ENCODE assay signal across 10 mouse cellular contexts in genomic region chr6:84586551-84587200, GRCm38 (mm10). TPM values are rescaled to one million over a fixed set of nuclear protein-coding genes. Genes with fewer than 3 reads are reported as not detected.
DNase-seq lines count a peak whose midpoint lies in the region; ATAC-seq and TF ChIP-seq lines count a peak whose summit lies in the region.
"Had no signal": no experiment of that assay in that cellular context is flagged by ENCODE, and none has a peak within 500 bp of the region (broad histone marks: within the 10 kb centered on the region; RNA-seq: fewer than 3 reads in every experiment).

No protein-coding gene starts in this region.

- intact Hi-C loops in heart, postnatal 36 days (cut with DNase I) = loop anchor here (5.0 to 10.0 kb wide), 2 partner anchors 324 to 548 kb away; partner anchors contain the start of gene Spr

- peaks cover 70% of the 10 kb centered on the region for H3K4me1 ChIP-seq in heart, embryonic 10.5 days
- H3K4me1 ChIP-seq in brown adipose tissue, adult 24 weeks (ENCODE audit: control insufficient read depth, insufficient read depth, insufficient read length, low read length) = peaks cover 17% of the 10 kb centered on the region
- peaks cover 35% of the 10 kb centered on the region for H3K4me1 ChIP-seq in heart, postnatal 0 days (ENCODE audit: control insufficient read depth, insufficient read depth)
- peaks cover 55% of the 10 kb centered on the region for H3K4me1 ChIP-seq in liver, embryonic 13.5 days (replicated peaks)

- H3K27ac ChIP-seq in heart, embryonic 10.5 days = no peak overlapping the region
- H3K27ac ChIP-seq in brown adipose tissue, adult 24 weeks (replicated peaks; ENCODE audit: low read depth, low read length) = no peak overlapping the region
- H3K27ac ChIP-seq in heart, postnatal 0 days (ENCODE audit: low read depth) = no peak overlapping the region
- H3K27ac ChIP-seq in liver, embryonic 13.5 days = no peak overlapping the region
- H3K27ac ChIP-seq: liver, embryonic 15.5 days had no signal

- H3K27me3 ChIP-seq in heart, embryonic 10.5 days (ENCODE audit: insufficient read depth, poor library complexity, severe bottlenecking) = peaks cover 96% of the 10 kb centered on the region
- H3K27me3 ChIP-seq in heart, postnatal 0 days (ENCODE audit: control insufficient read depth, insufficient read depth, low read length) = peaks cover 82% of the 10 kb centered on the region
- H3K27me3 ChIP-seq in liver, embryonic 13.5 days = peaks cover 97% of the 10 kb centered on the region

- ATAC-seq in heart, postnatal 0 days (ENCODE audit: insufficient read depth, low read depth) = no peak
- no peak for ATAC-seq in liver, embryonic 13.5 days (ENCODE audit: low read depth)

- peak overlapping the region; percentile 91 for H3K4me2 ChIP-seq in heart, postnatal 0 days (ENCODE audit: low read depth, low read length)
- H3K4me2 ChIP-seq in liver, embryonic 13.5 days = peak overlapping the region; percentile 64; the same call in 1 of the 2 replicates

- DNase-seq in heart, embryonic 10.5 days (ENCODE audit: low spot score) = peak; percentile 69
- no peak for DNase-seq in heart, postnatal 36 days
- DNase-seq in heart, postnatal 0 days (ENCODE audit: low spot score) = no peak
- DNase-seq in liver, embryonic 13.5 days = no peak
- DNase-seq in yolk sac, embryonic 10.5 days (ENCODE audit: low spot score) = no peak
- no peak for DNase-seq in frontal cortex, postnatal 25 days (ENCODE audit: low spot score in 2 of 2)
- DNase-seq in urinary bladder, postnatal 36 days (ENCODE audit: low spot score in 2 of 2) = no peak

- TF ChIP-seq CTCF in heart, postnatal 0 days (IDR thresholded peaks at IDR 0.05; ENCODE audit: low read depth) = no peak

- H3K36me3 ChIP-seq in heart, embryonic 10.5 days = no peaks in the 10 kb centered on the region
- H3K36me3 ChIP-seq in heart, postnatal 0 days (replicated peaks; ENCODE audit: control insufficient read depth, insufficient read depth, low read length) = no peaks in the 10 kb centered on the region
- H3K36me3 ChIP-seq in liver, embryonic 13.5 days = no peaks in the 10 kb centered on the region
- H3K36me3 ChIP-seq: liver, embryonic 15.5 days had no signal

- under 1% methylated on average over 28 of the region's 28 CpGs for WGBS in heart, embryonic 10.5 days
- 3% methylated on average over 28 of the region's 28 CpGs for WGBS in heart, postnatal 0 days
- WGBS in liver, embryonic 13.5 days (ENCODE audit: insufficient replicate concordance) = 1% methylated on average over 28 of the region's 28 CpGs

- no peak overlapping the region for H3K9ac ChIP-seq in heart, postnatal 0 days (replicated peaks; ENCODE audit: low read depth, low read length)
- no peak overlapping the region for H3K9ac ChIP-seq in liver, embryonic 13.5 days
- H3K9ac ChIP-seq: liver, embryonic 15.5 days had no signal

- no peak for TF ChIP-seq EP300 in heart, postnatal 0 days (IDR thresholded peaks at IDR 0.05; ENCODE audit: low read depth)

- H3K4me3 ChIP-seq in heart, embryonic 10.5 days = peak overlapping the region; percentile 64
- H3K4me3 ChIP-seq in brown adipose tissue, adult 24 weeks (ENCODE audit: insufficient read depth, low read depth, low read length) = peak overlapping the region; percentile 62
- H3K4me3 ChIP-seq in heart, postnatal 0 days (ENCODE audit: low read depth, low read length) = peak overlapping the region; percentile 58
- H3K4me3 ChIP-seq in liver, embryonic 13.5 days (replicated peaks) = 0 out of 2 replicates have a peak overlapping the region, but pooled peaks have one; percentile 38

- no peaks in the 10 kb centered on the region for H3K9me3 ChIP-seq in heart, embryonic 10.5 days
- H3K9me3 ChIP-seq in heart, postnatal 0 days (replicated peaks; ENCODE audit: control insufficient read depth, low read length) = no peaks in the 10 kb centered on the region
- H3K9me3 ChIP-seq in liver, embryonic 13.5 days (replicated peaks) = no peaks in the 10 kb centered on the region
- H3K9me3 ChIP-seq: liver, embryonic 15.5 days had no signal

RNA-seq across cellular contexts. Expression of gene Cyp26b1, which starts 7.0 kb away (rescaled TPM):
- polyA plus RNA-seq in heart, embryonic 10.5 days (2016; fragmentation: Nextera tagmentation; extraction: Ambion mirVana) = 2.3 and 2.7 TPM in 2 replicates
- 10 to 100 TPM in 1 of 2 experiments, 1 to 10 TPM in 1; 6.0 to 16.9 TPM for total RNA-seq in heart, postnatal 36 days (2021)
- polyA plus RNA-seq in brown adipose tissue, adult 24 weeks (2012; ENCODE audit: insufficient read depth, insufficient read length, missing spikeins) = 0.67 and 1.1 TPM in 2 replicates
- 2.9 TPM in 1 of 2 replicates, not detected in the other for total RNA-seq in heart, postnatal 0 days (2014; rRNA removed; ENCODE audit: low replicate concordance)
- polyA plus RNA-seq in heart, postnatal 0 days (2015; fragmentation: Nextera tagmentation; extraction: Ambion mirVana) = 0.40 and 0.46 TPM in 2 replicates
- polyA plus RNA-seq in liver, embryonic 13.5 days (2015; fragmentation: Nextera tagmentation; extraction: Ambion mirVana) = 0.03 and 0.12 TPM in 2 replicates
- total RNA-seq: CH12.LX had no signal
